Mouse (Mus musculus): ENCODE results near the gene Elovl3.
"Not testable (repeated sequence)": the region's sequence is repeated elsewhere in the genome, so short reads cannot be mapped to it uniquely, and the experiment has no call there.

Gene Elovl3

GRCm38 (mm10) chr19:46135789-46136638 is 4.3 kb downstream of the Elovl3 start:
- peak; percentile 77 for DNase-seq

GRCm38 (mm10) chr19:46136639-46137580 is 5.2 kb downstream of the Elovl3 start:
- DNase-seq: peak; percentile 73

GRCm38 (mm10) chr19:46140324-46140723 is 8.6 kb downstream of the Elovl3 start:
- DNase-seq: no peak

GRCm38 (mm10) chr19:46141091-46141490 is 9.4 kb downstream of the Elovl3 start:
- DNase-seq: peak; percentile 61

GRCm38 (mm10) chr19:46147511-46148371 is 16.0 kb downstream of the Elovl3 start, which contains the start of gene Pitx3:
Pitx3 (minus strand) TSS chr19:46148326.
- DNase-seq: peak; percentile 54

- peak; percentile 94 for DNase-seq
These were observed 16.7 kb downstream of the Elovl3 start for GRCm38 (mm10) chr19:46148372-46148760.

- no peak for DNase-seq
These were observed 17.4 kb downstream of the Elovl3 start for GRCm38 (mm10) chr19:46149091-46149490.

- peak; percentile 95 for DNase-seq
These were observed 20.6 kb downstream of the Elovl3 start, which contains the start of gene Gbf1 for GRCm38 (mm10) chr19:46152127-46152803. Gbf1 (plus strand) TSS chr19:46152509.

- DNase-seq: no peak
These were observed 34.3 kb downstream of the Elovl3 start for GRCm38 (mm10) chr19:46165950-46166349.

GRCm38 (mm10) chr19:46167169-46167568 is 35.5 kb downstream of the Elovl3 start:
- not testable (repeated sequence) for DNase-seq

GRCm38 (mm10) chr19:46169396-46169795 is 37.7 kb downstream of the Elovl3 start:
- no peak for DNase-seq

GRCm38 (mm10) chr19:46169913-46170312 is 38.2 kb downstream of the Elovl3 start:
- DNase-seq: no peak

GRCm38 (mm10) chr19:46172541-46172940 is 40.8 kb downstream of the Elovl3 start:
- no peak for DNase-seq

GRCm38 (mm10) chr19:46175173-46175572 is 43.5 kb downstream of the Elovl3 start:
- DNase-seq: no peak

GRCm38 (mm10) chr19:46177046-46177445 is 45.3 kb downstream of the Elovl3 start:
- no peak for DNase-seq

GRCm38 (mm10) chr19:46180274-46180673 is 48.6 kb downstream of the Elovl3 start:
- no peak for DNase-seq

- no peak for DNase-seq
These were observed 50.5 kb downstream of the Elovl3 start for GRCm38 (mm10) chr19:46182241-46182640.
